Mouse (Mus musculus): ENCODE measurements around the gene Ppef1.
"Not testable (repeated sequence)": the region's sequence is repeated elsewhere in the genome, so short reads cannot be mapped to it uniquely, and the experiment has no call there.

The Ppef1 gene

GRCm38 (mm10) chrX:160735650-160736049, at the start of gene Ppef1:
TSS of gene Ppef1 (minus strand) at chrX:160735765.
- no peak for DNase-seq (ENCODE audit: low read depth, low spot score)

GRCm38 (mm10) chrX:160782276-160782675, 46.7 kb upstream of the Ppef1 start:
- DNase-seq (ENCODE audit: low read depth, low spot score): no peak

- no peak for DNase-seq (ENCODE audit: low read depth, low spot score)
Measured at GRCm38 (mm10) chrX:160773033-160773432, 37.5 kb upstream of the Ppef1 start.

- not testable (repeated sequence) for DNase-seq (ENCODE audit: low read depth, low spot score)
Measured at GRCm38 (mm10) chrX:160769622-160770021, 34.1 kb upstream of the Ppef1 start.

GRCm38 (mm10) chrX:160767713-160768112, 32.1 kb upstream of the Ppef1 start, which contains the start of gene Rs1:
TSS of gene Rs1 (plus strand) at chrX:160768013.
- DNase-seq (ENCODE audit: low read depth, low spot score): no peak

GRCm38 (mm10) chrX:160766233-160766616, 30.7 kb upstream of the Ppef1 start:
- no peak for DNase-seq (ENCODE audit: low read depth, low spot score)

- DNase-seq (ENCODE audit: low read depth, low spot score): peak; percentile 92
Measured at GRCm38 (mm10) chrX:160765389-160766232, 30.0 kb upstream of the Ppef1 start.

GRCm38 (mm10) chrX:160750808-160751207, 15.2 kb upstream of the Ppef1 start:
- DNase-seq (ENCODE audit: low read depth, low spot score): no peak

- DNase-seq (ENCODE audit: low read depth, low spot score): no peak
Measured at GRCm38 (mm10) chrX:160748653-160749052, 13.1 kb upstream of the Ppef1 start.

- DNase-seq (ENCODE audit: low read depth, low spot score): no peak
Measured at GRCm38 (mm10) chrX:160745399-160745798, 9.8 kb upstream of the Ppef1 start.

- no peak for DNase-seq (ENCODE audit: low read depth, low spot score)
Measured at GRCm38 (mm10) chrX:160699171-160699570, 36.4 kb downstream of the Ppef1 start.

GRCm38 (mm10) chrX:160691559-160691958, 44.0 kb downstream of the Ppef1 start:
- DNase-seq (ENCODE audit: low read depth, low spot score): no peak

- DNase-seq (ENCODE audit: low read depth, low spot score): no peak
Measured at GRCm38 (mm10) chrX:160690094-160690493, 45.5 kb downstream of the Ppef1 start.

- no peak for DNase-seq (ENCODE audit: low read depth, low spot score)
Measured at GRCm38 (mm10) chrX:160669992-160670391, 65.6 kb downstream of the Ppef1 start.

- DNase-seq (ENCODE audit: low read depth, low spot score): no peak
Measured at GRCm38 (mm10) chrX:160610882-160611644, 124.5 kb downstream of the Ppef1 start.

- DNase-seq (ENCODE audit: low read depth, low spot score): no peak
Measured at GRCm38 (mm10) chrX:160610482-160610881, 125.1 kb downstream of the Ppef1 start.

- peak; percentile 59 for DNase-seq (ENCODE audit: low read depth, low spot score)
Measured at GRCm38 (mm10) chrX:160609849-160610248, 125.7 kb downstream of the Ppef1 start.

- DNase-seq (ENCODE audit: low read depth, low spot score): peak; percentile 24
Measured at GRCm38 (mm10) chrX:160603981-160604541, 131.5 kb downstream of the Ppef1 start.

GRCm38 (mm10) chrX:160603316-160603715, 132.2 kb downstream of the Ppef1 start:
- no peak for DNase-seq (ENCODE audit: low read depth, low spot score)

- no peak for DNase-seq (ENCODE audit: low read depth, low spot score)
Measured at GRCm38 (mm10) chrX:160602770-160603169, 132.8 kb downstream of the Ppef1 start.

- no peak for DNase-seq (ENCODE audit: low read depth, low spot score)
Measured at GRCm38 (mm10) chrX:160601053-160601452, 134.5 kb downstream of the Ppef1 start.
